Mouse (Mus musculus) limb, embryonic 14.5 days (tissue): ENCODE measurements around the gene Arhgap8. TPM values are rescaled to one million over a fixed set of nuclear protein-coding genes. Genes with fewer than 3 reads are reported as not detected.

Experiments
- ATAC-seq: fragments of 200-750 bp; cut with Nextera tagmentation; 2 replicates; pipeline ENCODE4 v1.8.0; 2017; ENCODE audit warnings: low read depth, moderate number of reproducible peaks, moderate TSS enrichment; ENCODE audit not compliant: low FRiP score
- DNase-seq: peaks from one replicate; pipeline ENCODE4 v3.0.0-alpha.2; 2015; ENCODE audit warnings: low spot score
- H3K27ac ChIP-seq: fragments of 300-500 bp; sonication (generic); replicated peaks from 2 replicates; pipeline ENCODE4 v1.5.1; 2014; ENCODE audit warnings: low read depth, mild to moderate bottlenecking, low read length, moderate library complexity, mixed read lengths
- H3K27me3 ChIP-seq: fragments of 300-500 bp; sonication (generic); 2 replicates; pipeline ENCODE4 v1.6.1; 2014; ENCODE audit warnings: low read length, mixed read lengths; ENCODE audit not compliant: control insufficient read depth, insufficient read depth
- H3K36me3 ChIP-seq: fragments of 300-500 bp; sonication (generic); 2 replicates; pipeline ENCODE4 v1.6.1; 2014; ENCODE audit warnings: mild to moderate bottlenecking, low read length, moderate library complexity, mixed read lengths; ENCODE audit not compliant: control insufficient read depth, insufficient read depth
- H3K4me1 ChIP-seq: fragments of 300-500 bp; sonication (generic); 2 replicates; pipeline ENCODE4 v1.6.1; 2014; ENCODE audit warnings: antibody characterized with exemption, low read length, mixed read lengths; ENCODE audit not compliant: control insufficient read depth, insufficient read depth
- H3K4me2 ChIP-seq: fragments of 300-500 bp; sonication (generic); replicated peaks from 2 replicates; pipeline ENCODE4 v1.6.1; 2014; ENCODE audit warnings: low read depth, mild to moderate bottlenecking, low read length, moderate library complexity; ENCODE audit not compliant: severe bottlenecking
- H3K4me3 ChIP-seq: fragments of 300-500 bp; sonication (generic); replicated peaks from 2 replicates; pipeline ENCODE4 v1.5.1; 2014; ENCODE audit warnings: low read length
- H3K9ac ChIP-seq: fragments of 300-500 bp; sonication (generic); 2 replicates; pipeline ENCODE4 v1.6.1; 2014; ENCODE audit warnings: mild to moderate bottlenecking, low read depth, low read length, moderate library complexity; ENCODE audit not compliant: severe bottlenecking
- H3K9me3 ChIP-seq: fragments of 300-500 bp; sonication (generic); 2 replicates; pipeline ENCODE4 v1.6.1; 2016; ENCODE audit warnings: low read length; ENCODE audit not compliant: control insufficient read depth
- POLR2A ChIP-seq: fragments of 200-500 bp; IDR thresholded peaks from 2 replicates; pipeline ENCODE4 v1.8.0; 2012; ENCODE audit warnings: inconsistent platforms, mild to moderate bottlenecking, moderate library complexity, borderline replicate concordance; ENCODE audit not compliant: insufficient read depth, insufficient read length; ENCODE audit errors: extremely low read depth
- WGBS: fragments of 180-500 bp; shearing (Covaris S2); extraction: QIAGEN DNeasy Blood & Tissue Kit; methylation state at CpG from one replicate; pipeline ENCODE4 v1.1.7; 2014; 5-methylcytosine and 5-hydroxymethylcytosine counted together
- polyA plus RNA-seq, 2 experiments: library from polyadenylated mRNA; depleted of rRNA in 1 of 2; stranded (reverse) in 1 of 2; unstranded in 1 of 2; fragments of >200 nt; fragmentation: Nextera tagmentation in 1 of 2; extraction: Ambion mirVana in 1 of 2; gene quantifications; 2 replicates each; pipeline versions ENCODE4 v1.2.1 to v1.2.3; 2012 to 2014

The Arhgap8 gene
- polyA plus RNA-seq, 2 experiments = 5.4 to 8.2 TPM

DNA sequence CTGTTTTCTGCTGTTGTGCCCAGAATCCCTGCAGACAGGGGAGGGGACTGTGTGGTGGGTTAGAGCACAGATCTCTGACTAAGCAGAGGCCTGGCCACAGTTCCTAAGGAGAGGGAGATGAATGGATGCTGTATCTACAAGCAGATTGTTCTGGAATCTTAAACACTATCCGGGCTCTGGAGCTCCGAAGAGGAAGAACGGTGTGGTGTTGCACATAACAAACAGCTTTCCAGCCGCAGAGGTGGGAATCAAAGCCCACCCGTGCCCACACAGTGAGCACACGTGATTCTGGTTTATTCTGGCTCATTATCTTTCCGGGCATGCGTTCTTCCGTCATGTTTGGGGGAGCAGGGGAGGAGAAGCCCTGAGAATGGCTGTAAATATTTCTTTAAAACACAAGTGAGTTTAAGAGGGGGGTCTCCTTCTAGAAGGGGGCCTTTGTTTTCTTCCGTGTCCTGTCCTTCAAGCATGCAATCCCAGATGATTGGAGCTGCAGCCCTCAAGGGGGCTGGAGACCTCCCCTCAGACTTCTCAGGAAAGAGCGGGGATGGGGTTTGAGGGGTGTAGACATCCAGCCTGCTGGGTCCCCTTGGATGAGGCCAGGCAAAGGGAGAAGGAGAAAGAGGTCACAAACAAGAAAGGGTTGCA lies 16.6 kb downstream of the Arhgap8 start:
- no peak overlapping the region for H3K9ac ChIP-seq
- ATAC-seq (no peak), DNase-seq (no peak)
- 46% methylated on average over 11 of the region's 11 CpGs for WGBS
- no peaks in the 10 kb centered on the region for H3K4me1 ChIP-seq
- H3K27me3 ChIP-seq = no peaks in the 10 kb centered on the region
- H3K36me3 ChIP-seq = no peaks in the 10 kb centered on the region
- H3K4me3 ChIP-seq = no peak overlapping the region
- no peak overlapping the region for H3K27ac ChIP-seq
- no peak for TF ChIP-seq POLR2A
- H3K9me3 ChIP-seq = no peaks in the 10 kb centered on the region
- H3K4me2 ChIP-seq = no peak overlapping the region

DNA sequence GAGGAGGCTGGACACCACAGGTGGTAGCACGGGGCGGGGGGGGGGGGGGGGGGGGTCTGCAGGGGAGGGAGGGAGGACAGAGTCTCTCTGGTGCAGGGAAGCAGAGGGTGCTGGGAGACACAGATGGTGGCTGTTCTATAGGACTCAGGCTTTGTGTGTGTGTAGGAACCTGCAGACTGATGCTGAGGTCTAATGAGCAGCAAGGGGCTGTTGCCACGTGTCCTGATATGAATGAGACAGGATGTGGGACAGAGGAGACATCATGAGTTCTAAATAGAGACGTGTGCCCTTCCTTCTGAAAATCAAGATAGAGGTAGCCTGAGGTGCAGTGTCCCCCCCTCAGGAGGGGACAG lies 17.1 kb downstream of the Arhgap8 start:
- Histone ChIP-seq H3K9ac (no peak overlapping the region), H3K27ac (no peak overlapping the region), H3K4me2 (no peak overlapping the region), H3K27me3 (no peaks in the 10 kb centered on the region), H3K36me3 (no peaks in the 10 kb centered on the region), H3K4me1 (no peaks in the 10 kb centered on the region), H3K9me3 (no peaks in the 10 kb centered on the region), H3K4me3 (no peak overlapping the region)
- WGBS = 50% methylated on average over 2 of the region's 4 CpGs
- no peak for DNase-seq
- no peak for ATAC-seq
- no peak for TF ChIP-seq POLR2A

DNA sequence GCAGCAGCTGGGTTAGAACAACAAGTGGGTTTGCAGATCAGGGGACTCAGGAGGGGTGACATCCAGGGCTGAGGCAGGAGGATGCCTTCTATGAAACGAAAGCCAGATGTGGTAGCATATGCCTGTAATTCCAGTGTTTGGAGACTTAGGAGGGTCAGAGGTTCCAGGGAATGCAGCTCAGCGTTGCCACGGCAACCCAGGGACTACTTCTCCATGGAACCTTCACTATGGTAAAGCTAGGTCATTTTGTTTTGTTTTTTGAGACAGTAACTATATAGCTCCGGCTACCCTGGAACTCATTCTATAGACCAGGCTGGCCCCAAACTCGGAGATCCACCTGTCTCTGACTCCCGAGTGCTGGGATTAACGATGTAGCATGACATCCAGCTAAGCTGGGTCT lies 18.4 kb downstream of the Arhgap8 start:
- ATAC-seq = no peak
- no peak for DNase-seq
- Histone ChIP-seq H3K9me3 (no peaks in the 10 kb centered on the region), H3K4me3 (no peak overlapping the region), H3K27me3 (no peaks in the 10 kb centered on the region), H3K27ac (no peak overlapping the region), H3K36me3 (no peaks in the 10 kb centered on the region), H3K4me2 (no peak overlapping the region), H3K9ac (no peak overlapping the region), H3K4me1 (no peaks in the 10 kb centered on the region)
- WGBS = 90% methylated on average over 7 of the region's 7 CpGs
- no peak for TF ChIP-seq POLR2A

DNA sequence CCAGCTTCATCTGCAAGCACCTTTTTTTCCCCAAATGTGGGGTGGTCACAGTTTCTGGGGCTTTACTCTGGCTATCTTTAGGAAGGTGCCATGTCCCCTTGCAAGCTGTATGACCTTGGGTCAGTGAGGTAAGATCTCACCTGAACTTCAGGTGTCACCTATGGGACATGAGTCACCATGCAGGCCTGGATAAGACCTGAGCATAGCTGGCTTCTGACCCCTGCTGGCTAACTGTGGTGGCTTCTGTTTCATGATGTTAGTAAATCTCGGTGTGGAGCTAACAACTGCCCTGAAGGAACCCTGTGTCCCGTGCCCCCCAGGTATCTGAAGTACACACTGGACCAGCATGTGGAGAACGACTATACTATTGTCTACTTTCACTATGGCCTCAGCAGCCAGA lies 21.7 kb downstream of the Arhgap8 start:
- DNase-seq = no peak
- Histone ChIP-seq H3K4me1 (no peaks in the 10 kb centered on the region), H3K27me3 (no peaks in the 10 kb centered on the region), H3K4me3 (no peak overlapping the region), H3K36me3 (no peaks in the 10 kb centered on the region), H3K9me3 (no peaks in the 10 kb centered on the region), H3K27ac (no peak overlapping the region), H3K4me2 (no peak overlapping the region), H3K9ac (no peak overlapping the region)
- 84% methylated on average over 3 of the region's 3 CpGs for WGBS
- TF ChIP-seq POLR2A = no peak
- no peak for ATAC-seq

DNA sequence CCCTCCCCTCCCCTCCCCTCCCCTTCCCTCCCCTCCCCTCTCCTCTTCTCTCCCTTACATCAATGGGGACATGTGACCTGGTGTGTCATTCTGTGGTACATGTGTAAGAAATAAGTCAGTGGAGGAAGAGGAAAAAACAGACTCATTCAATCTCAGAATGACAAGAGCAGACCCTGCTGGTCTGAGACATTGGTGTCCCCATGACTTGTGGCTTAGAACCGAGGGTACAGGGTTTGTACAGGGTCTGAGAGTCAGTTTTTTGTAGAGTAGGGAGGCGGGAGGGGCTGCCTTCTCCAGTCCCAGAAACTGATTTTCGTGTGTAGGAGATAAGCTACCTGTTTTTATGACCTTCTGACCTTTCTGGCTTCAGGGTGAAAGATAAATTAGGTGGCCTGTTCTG lies 23.5 kb downstream of the Arhgap8 start:
- no peak for DNase-seq
- 19% methylated on average over 3 of the region's 3 CpGs for WGBS
- no peak for TF ChIP-seq POLR2A

DNA sequence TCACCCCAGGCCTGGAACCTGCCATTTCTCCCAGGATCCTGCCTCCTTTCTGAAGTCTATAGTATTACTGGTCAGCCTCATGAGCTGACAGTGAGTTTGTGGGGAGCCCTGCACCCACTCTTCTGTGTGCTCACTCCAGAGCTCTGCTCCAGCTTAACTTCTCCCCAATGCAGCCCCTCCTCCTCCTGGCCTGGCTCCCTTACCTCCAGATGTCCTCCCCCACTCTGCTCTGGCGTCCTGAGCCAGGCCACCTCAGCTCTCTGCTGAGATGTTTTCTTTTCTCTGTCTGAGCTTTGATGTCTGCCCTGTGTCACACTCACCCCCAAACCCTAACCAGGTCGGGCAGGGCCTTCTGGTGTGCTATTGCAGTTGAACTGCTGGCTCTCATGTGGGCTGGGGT lies 24.5 kb downstream of the Arhgap8 start:
- no peak overlapping the region for H3K4me2 ChIP-seq
- H3K27ac ChIP-seq = no peak overlapping the region
- H3K36me3 ChIP-seq = no peaks in the 10 kb centered on the region
- H3K4me1 ChIP-seq = no peaks in the 10 kb centered on the region
- no peak for TF ChIP-seq POLR2A
- DNase-seq (no peak), ATAC-seq (no peak)
- no peaks in the 10 kb centered on the region for H3K27me3 ChIP-seq
- H3K9me3 ChIP-seq = no peaks in the 10 kb centered on the region
- no peak overlapping the region for H3K9ac ChIP-seq
- 4% methylated on average over 2 of the region's 2 CpGs for WGBS
- no peak overlapping the region for H3K4me3 ChIP-seq

More for the DNA sequence above, 23.5 kb downstream of the Arhgap8 start:
- H3K36me3 ChIP-seq = no peaks in the 10 kb centered on the region
- H3K27me3 ChIP-seq = no peaks in the 10 kb centered on the region
- no peak overlapping the region for H3K4me2 ChIP-seq
- ATAC-seq = no peak
- no peaks in the 10 kb centered on the region for H3K9me3 ChIP-seq
- H3K4me3 ChIP-seq = no peak overlapping the region
- H3K4me1 ChIP-seq = no peaks in the 10 kb centered on the region
- no peak overlapping the region for H3K27ac ChIP-seq
- H3K9ac ChIP-seq = no peak overlapping the region
